In the genomic region with DNA sequence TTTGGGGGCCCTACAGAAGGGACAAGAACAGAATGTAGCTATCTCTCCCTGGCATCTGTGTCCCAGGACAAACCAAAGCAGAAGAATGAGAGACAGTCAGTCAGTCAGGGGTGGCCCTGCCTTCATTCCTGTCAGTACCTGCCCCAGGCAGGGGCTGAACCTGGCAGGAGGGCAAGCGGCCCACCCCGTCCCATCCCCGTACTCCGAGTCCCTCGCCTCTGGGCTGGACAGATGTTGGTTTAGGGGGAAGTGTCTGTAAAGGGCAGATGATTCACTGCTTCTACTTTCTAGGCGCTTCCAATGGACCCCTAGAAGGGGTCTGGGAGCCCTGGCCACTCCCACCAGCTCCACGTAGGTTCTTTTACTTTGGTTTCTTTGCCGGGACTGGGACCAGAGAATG, we compare ENCODE assay signal across 10 mouse cellular contexts. TPM values are rescaled to one million over a fixed set of nuclear protein-coding genes. Genes with fewer than 3 reads are reported as not detected.
DNase-seq lines count a peak whose midpoint lies in the region; ATAC-seq and TF ChIP-seq lines count a peak whose summit lies in the region.
"Had no signal": no experiment of that assay in that cellular context is flagged by ENCODE, and none has a peak within 500 bp of the region (broad histone marks: within the 10 kb centered on the region; RNA-seq: fewer than 3 reads in every experiment).

No protein-coding gene starts in this region.

- TF ChIP-seq EP300 in lung, postnatal 0 days (IDR thresholded peaks at IDR 0.05), result no peak

- WGBS in lung, postnatal 0 days, result 31% methylated on average over 8 of the region's 8 CpGs
- 57% methylated on average over 8 of the region's 8 CpGs for WGBS in intestine, postnatal 0 days
- 31% methylated on average over 8 of the region's 8 CpGs for WGBS in stomach, embryonic 14.5 days

- H3K27ac ChIP-seq in gastrocnemius, adult 2 months, result peak overlapping the region; percentile 66
- 0 out of 2 replicates have a peak overlapping the region, but pooled peaks have one; percentile 20 for H3K27ac ChIP-seq in lung, postnatal 0 days (ENCODE audit: low read length)
- no peak overlapping the region for H3K27ac ChIP-seq in intestine, postnatal 0 days (ENCODE audit: low read depth, low read length)
- H3K27ac ChIP-seq in stomach, embryonic 14.5 days (ENCODE audit: low read length), result no peak overlapping the region

- ATAC-seq in lung, postnatal 0 days, result 0 out of 2 replicates have a peak, but pooled peaks have one; percentile 6
- no peak for ATAC-seq in intestine, postnatal 0 days
- ATAC-seq in stomach, embryonic 14.5 days (ENCODE audit: insufficient number of reproducible peaks, insufficient read depth, low FRiP score, low read depth), result no peak

- no peak for DNase-seq in gastrocnemius, adult 2 months
- DNase-seq in gastrocnemius, adult 8-10 months (ENCODE audit: low spot score in 2 of 2), result no peak
- DNase-seq in lung, postnatal 0 days (ENCODE audit: low spot score), result no peak
- no peak for DNase-seq in lung, postnatal 36 days
- DNase-seq in gastrocnemius, adult 18-20 months (ENCODE audit: low spot score), result no peak
- DNase-seq in layer of hippocampus, postnatal 14 days (ENCODE audit: low spot score in 2 of 2), result no peak
- DNase-seq: cerebellum, postnatal 36 days; right cerebral cortex, postnatal 25 days had no signal

- no peaks in the 10 kb centered on the region for H3K36me3 ChIP-seq in lung, postnatal 0 days (ENCODE audit: insufficient read depth, low read length)
- H3K36me3 ChIP-seq in intestine, postnatal 0 days (ENCODE audit: control insufficient read depth, insufficient read depth), result no peaks in the 10 kb centered on the region
- H3K36me3 ChIP-seq in stomach, embryonic 14.5 days (ENCODE audit: control insufficient read depth, insufficient read depth, low read length), result no peaks in the 10 kb centered on the region

- peaks cover 11% of the 10 kb centered on the region; the same call in 1 of the 2 replicates for H3K4me1 ChIP-seq in lung, postnatal 0 days (ENCODE audit: insufficient read depth, low read depth, low read length)
- H3K4me1 ChIP-seq in intestine, postnatal 0 days (replicated peaks; ENCODE audit: control insufficient read depth, insufficient read depth, low read length), result no peaks in the 10 kb centered on the region
- peaks cover 8% of the 10 kb centered on the region; the same call in 1 of the 2 replicates for H3K4me1 ChIP-seq in stomach, embryonic 14.5 days (ENCODE audit: control insufficient read depth, insufficient read depth, low read length)

- peak overlapping the region; percentile 39 for H3K9ac ChIP-seq in lung, postnatal 0 days (replicated peaks; ENCODE audit: low read depth)
- no peak overlapping the region for H3K9ac ChIP-seq in intestine, postnatal 0 days (ENCODE audit: low read depth, low read length)
- peak overlapping the region; percentile 21; the same call in 1 of the 2 replicates for H3K9ac ChIP-seq in stomach, embryonic 14.5 days (replicated peaks; ENCODE audit: low read depth, low read length)

- no peaks in the 10 kb centered on the region for H3K9me3 ChIP-seq in lung, postnatal 0 days (ENCODE audit: low read length)
- H3K9me3 ChIP-seq in intestine, postnatal 0 days (ENCODE audit: control insufficient read depth), result no peaks in the 10 kb centered on the region
- no peaks in the 10 kb centered on the region for H3K9me3 ChIP-seq in stomach, embryonic 14.5 days (ENCODE audit: control insufficient read depth, low read depth, low read length)

- peak overlapping the region; percentile 57 for H3K4me2 ChIP-seq in lung, postnatal 0 days (replicated peaks; ENCODE audit: low read depth, low read length)
- H3K4me2 ChIP-seq in intestine, postnatal 0 days (replicated peaks; ENCODE audit: low read depth), result peak overlapping the region; percentile 60
- H3K4me2 ChIP-seq in stomach, embryonic 14.5 days (replicated peaks; ENCODE audit: low read depth, low read length), result peak overlapping the region; percentile 75

- TF ChIP-seq CTCF in gastrocnemius, adult 2 months (IDR thresholded peaks at IDR 0.05), result no peak
- TF ChIP-seq CTCF in lung, postnatal 0 days (IDR thresholded peaks at IDR 0.05), result no peak
- no peak for TF ChIP-seq CTCF in intestine, postnatal 0 days (IDR thresholded peaks at IDR 0.05; ENCODE audit: low read depth)

- peak overlapping the region; percentile 67 for H3K4me3 ChIP-seq in gastrocnemius, adult 2 months
- H3K4me3 ChIP-seq in lung, postnatal 0 days (ENCODE audit: low read depth, low read length), result peak overlapping the region; percentile 38
- peak overlapping the region; percentile 35 for H3K4me3 ChIP-seq in intestine, postnatal 0 days (ENCODE audit: low read depth, low read length)
- peak overlapping the region; percentile 36 for H3K4me3 ChIP-seq in stomach, embryonic 14.5 days (ENCODE audit: low read depth, low read length)

- H3K27me3 ChIP-seq in lung, postnatal 0 days (replicated peaks; ENCODE audit: insufficient read depth, low read length), result no peaks in the 10 kb centered on the region
- H3K27me3 ChIP-seq in intestine, postnatal 0 days (replicated peaks; ENCODE audit: control insufficient read depth, insufficient read depth, low read length), result peaks cover 11% of the 10 kb centered on the region; the same call in 1 of the 2 replicates
- no peaks in the 10 kb centered on the region for H3K27me3 ChIP-seq in stomach, embryonic 14.5 days (ENCODE audit: control insufficient read depth, insufficient read depth, low read length)

- intact Hi-C loops in gastrocnemius, adult 2 months (cut with DNase I), result no loop called here

RNA-seq across cellular contexts. Expression of gene Ptges, which starts 27.4 kb away (rescaled TPM):
- total RNA-seq in gastrocnemius, adult 2 months (2021), result 1 to 10 TPM; 2.9 to 3.7 TPM
- total RNA-seq in gastrocnemius, adult 8-10 months (2022), result 1 to 10 TPM; 2.2 to 2.7 (median 2.4) TPM
- polyA plus RNA-seq in lung, postnatal 0 days (2015; fragmentation: Nextera tagmentation; extraction: Ambion mirVana), result 20.0 and 29.8 TPM in 2 replicates
- 2.8 and 3.6 TPM in 2 replicates for polyA plus RNA-seq in intestine, postnatal 0 days (2015; fragmentation: Nextera tagmentation; extraction: Ambion mirVana)
- 6.5 and 9.2 TPM in 2 replicates for polyA plus RNA-seq in stomach, embryonic 14.5 days (2014; fragmentation: Nextera tagmentation; extraction: Ambion mirVana)
- total RNA-seq in gastrocnemius, adult 18-20 months (2021), result 1 to 10 TPM; 2.9 to 4.0 TPM
- 1 to 10 TPM; 4.4 to 5.8 TPM for total RNA-seq in layer of hippocampus, postnatal 14 days (2021)

RNA-seq across cellular contexts. Expression of gene Tor1b, which starts 50.5 kb away (rescaled TPM):
- total RNA-seq in gastrocnemius, adult 2 months (2021), result 10 to 100 TPM; 23.4 to 24.0 TPM
- total RNA-seq in gastrocnemius, adult 8-10 months (2022), result 10 to 100 TPM; 21.9 to 27.4 (median 25.8) TPM
- polyA plus RNA-seq in lung, postnatal 0 days (2015; fragmentation: Nextera tagmentation; extraction: Ambion mirVana), result 23.3 and 24.6 TPM in 2 replicates
- 13.3 and 14.6 TPM in 2 replicates for polyA plus RNA-seq in intestine, postnatal 0 days (2015; fragmentation: Nextera tagmentation; extraction: Ambion mirVana)
- polyA plus RNA-seq in stomach, embryonic 14.5 days (2014; fragmentation: Nextera tagmentation; extraction: Ambion mirVana), result 35.4 and 39.1 TPM in 2 replicates
- total RNA-seq in gastrocnemius, adult 18-20 months (2021), result 10 to 100 TPM; 21.7 to 24.6 TPM
- 10 to 100 TPM; 38.8 TPM for total RNA-seq in layer of hippocampus, postnatal 14 days (2021)

Comparison
In these comparisons a context has a peak if more than half of its experiments do, and no peak if none do; other contexts are left out.
1. H3K27ac ChIP-seq: peak in gastrocnemius, adult 2 months (single experiment) and lung, postnatal 0 days (single experiment); none in intestine, postnatal 0 days (single experiment) and stomach, embryonic 14.5 days (single experiment).
2. Peak in every context shown above with its lines, with median percentiles within 50 percentile points of each other: H3K4me3 ChIP-seq and H3K4me2 ChIP-seq.